Mouse (Mus musculus): ENCODE results near the gene Pheta2.
"Not testable (repeated sequence)": the region's sequence is repeated elsewhere in the genome, so short reads cannot be mapped to it uniquely, and the experiment has no call there.

The Pheta2 gene

DNA sequence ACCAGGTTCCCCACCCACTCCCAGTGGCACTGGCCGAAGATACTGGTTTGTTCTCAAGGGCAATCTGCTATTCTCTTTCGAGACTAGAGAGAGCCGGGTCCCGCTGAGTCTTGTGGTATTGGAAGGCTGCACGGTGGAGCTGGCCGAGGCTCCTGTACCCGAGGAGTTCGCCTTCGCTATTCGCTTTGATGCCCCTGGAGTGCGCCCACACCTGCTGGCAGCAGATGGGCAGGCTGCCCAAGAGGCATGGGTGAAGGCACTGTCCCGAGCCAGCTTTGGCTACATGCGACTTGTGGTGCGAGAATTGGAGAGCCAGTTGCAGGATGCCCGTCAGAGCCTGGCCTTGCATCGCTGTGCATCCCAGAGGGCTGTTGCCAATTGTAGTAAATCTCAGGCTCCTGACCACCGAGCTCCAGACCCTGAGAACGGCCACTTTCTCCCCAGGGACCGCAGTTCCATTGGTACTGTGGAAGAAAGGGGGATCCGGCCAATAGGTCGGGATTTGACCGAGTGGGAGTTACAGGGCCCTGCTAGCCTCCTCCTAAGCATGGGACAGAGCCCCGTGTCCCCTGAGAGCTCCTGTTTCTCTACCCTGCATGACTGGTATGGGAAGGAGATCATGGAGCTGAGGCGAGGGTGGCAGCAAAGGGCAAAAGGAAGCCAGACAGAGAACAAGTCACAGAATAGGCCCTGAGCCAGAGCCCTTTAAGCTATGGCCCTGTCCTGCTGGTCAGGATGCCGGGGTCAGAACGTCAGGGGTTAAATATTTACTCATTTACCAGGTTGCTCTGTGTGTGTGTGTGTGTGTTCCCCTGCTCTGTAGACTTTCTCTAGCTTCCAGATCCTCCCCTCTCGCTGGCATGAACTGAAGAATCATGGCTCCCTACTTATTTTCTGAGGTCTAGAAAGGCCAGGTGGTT, 4.9 kb downstream of the Pheta2 start:
- no peak for DNase-seq

DNA sequence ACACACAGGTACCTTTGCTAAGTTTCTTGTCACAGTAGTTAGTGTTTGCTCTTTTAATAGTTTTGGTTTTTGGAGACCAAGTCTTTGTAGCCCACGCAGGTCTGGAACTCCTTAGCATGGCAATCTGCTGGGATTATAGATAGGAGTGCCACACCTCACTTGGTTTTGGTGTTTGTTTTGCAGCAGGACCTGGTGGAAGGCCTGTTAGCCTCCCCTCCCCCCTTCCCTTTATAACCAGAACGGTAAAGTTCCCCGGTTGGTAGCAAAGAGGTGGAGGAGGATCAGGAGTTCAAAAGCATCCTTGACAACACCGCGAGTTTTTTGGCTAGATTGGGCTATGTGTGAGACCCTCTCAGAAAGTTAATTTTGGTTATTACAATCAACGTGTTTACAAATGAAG, 6.2 kb downstream of the Pheta2 start:
- no peak for DNase-seq

GRCm38 (mm10) chr15:82345820-82346470, 7.2 kb downstream of the Pheta2 start:
- DNase-seq, result peak; percentile 99

- DNase-seq, result no peak
Measured at GRCm38 (mm10) chr15:82346580-82347302, 8.0 kb downstream of the Pheta2 start.

DNA sequence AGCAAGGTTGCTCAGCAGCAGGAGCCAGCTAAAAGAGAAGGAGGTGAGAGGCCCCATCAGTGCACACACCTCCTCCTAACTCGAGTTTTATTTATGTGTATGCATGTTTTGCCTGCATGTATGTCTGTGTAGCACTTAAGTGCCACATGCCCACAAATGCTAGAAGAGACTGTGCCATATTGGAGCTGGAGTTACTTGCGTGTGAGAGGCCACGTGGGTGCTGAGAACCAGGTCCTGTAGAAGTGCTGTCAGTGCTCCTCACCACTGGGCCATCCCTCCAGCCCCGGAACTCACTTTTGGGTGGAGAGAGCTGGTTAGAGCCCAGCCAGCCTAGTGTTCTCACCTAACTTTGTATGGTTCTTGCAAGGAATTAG, 8.5 kb downstream of the Pheta2 start:
- DNase-seq, result no peak

DNA sequence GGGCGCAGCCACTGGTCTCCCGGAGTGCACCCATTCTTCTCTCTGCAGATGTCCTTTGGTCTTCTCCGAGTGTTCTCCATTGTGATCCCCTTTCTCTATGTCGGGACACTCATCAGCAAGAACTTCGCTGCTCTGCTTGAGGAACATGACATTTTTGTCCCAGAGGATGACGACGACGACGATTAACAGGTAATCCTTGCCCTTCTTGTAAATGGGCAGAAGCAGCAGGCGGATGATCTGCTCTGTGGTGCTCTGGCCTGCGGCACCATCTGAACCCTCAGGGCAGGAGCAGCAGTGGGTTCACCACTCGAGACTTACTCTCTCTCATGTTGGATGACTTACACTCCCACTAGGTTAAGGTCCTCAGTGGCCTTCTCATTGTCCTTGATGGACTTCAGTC, 9.1 kb downstream of the Pheta2 start:
- no peak for DNase-seq

DNA sequence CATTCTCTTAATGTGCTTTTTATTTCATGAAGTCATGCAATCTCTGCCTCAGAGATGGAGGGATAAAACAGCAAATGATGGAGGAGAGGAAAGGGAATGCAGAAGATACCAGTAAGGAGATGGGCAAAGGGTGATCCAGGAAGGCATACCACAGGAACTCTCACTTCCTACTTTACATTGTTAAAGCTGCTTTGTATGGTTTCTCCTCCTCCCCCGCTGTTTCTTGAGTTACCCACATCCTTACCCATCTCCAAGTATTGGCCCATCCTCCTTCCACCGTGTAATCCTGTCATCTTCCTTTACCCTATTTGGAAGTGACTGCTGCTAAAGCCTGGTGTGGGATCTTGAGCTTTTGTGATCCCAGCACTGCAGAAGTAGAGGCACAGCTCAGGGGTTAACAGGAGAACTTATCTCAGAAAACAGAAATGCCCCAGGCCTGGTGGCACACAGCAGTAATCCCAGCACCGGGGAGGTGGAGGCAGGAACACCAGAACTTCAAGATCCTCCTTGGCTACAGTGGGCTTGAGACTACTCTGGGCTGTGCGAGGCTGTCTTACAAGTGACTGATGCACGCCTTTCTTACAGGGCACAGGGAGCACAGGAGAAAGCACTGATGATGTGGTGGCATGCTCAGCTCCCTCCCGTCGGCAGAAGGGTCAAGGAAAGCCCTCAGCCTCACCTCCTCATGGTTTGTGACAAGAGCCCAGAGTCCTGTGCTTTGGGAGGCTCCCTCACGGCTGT, 9.7 kb downstream of the Pheta2 start:
- DNase-seq, result no peak

DNA sequence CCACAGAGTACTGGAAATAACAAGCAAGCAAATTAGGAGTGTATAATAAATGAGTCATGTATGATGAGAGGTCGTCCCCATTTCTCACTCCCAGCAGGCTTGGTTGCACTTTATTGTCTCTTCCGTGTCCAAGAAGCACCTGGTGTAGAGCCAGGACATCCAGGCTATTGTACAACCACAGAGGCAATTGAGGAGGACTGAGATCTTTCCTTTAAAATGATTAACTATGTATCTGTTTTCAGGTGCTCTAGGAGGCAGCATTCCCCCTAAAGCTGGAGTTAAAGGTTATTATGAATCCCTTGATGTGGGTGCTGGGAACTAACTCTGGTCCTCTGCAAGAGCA, 10.2 kb downstream of the Pheta2 start:
- no peak for DNase-seq

DNA sequence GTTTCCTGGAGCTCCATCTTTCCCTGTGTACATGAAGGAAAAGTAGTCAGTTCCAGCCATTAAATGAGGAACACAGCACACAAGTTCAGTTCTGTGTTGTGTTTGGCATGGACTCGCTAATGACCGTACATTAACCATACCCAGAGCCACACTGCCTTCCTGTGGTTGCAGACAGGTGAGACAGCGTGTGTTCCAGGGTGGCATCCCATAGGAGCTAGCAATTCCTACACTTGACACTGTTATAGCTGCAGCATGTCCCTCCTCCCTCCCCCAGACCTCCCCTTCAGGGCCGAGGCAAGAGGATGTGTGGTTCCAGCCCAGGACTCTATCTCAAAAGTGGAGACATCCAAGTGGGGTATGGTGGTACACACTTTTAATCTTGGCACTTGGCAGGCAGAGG, 11.6 kb downstream of the Pheta2 start:
- no peak for DNase-seq

DNA sequence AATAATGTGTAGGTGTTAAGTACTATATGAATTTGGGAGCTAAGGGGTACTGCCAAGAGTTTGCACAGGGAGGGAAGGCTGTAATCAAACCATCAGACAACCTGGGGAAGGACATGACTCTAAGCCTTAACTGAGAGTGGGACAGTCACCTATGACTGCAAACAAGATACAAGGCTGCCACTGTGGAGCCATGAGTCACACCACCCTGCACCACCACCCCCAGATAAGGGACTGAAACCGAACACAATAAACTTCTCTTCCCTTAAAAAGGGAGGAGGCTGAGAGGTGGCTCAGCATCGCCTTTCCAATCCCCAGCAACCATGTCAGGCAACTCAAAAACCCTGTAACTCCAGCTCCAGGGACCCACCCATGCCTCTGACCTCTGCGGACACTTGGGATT, 12.7 kb downstream of the Pheta2 start:
- no peak for DNase-seq

- DNase-seq, result no peak
Measured at GRCm38 (mm10) chr15:82353078-82353744, 14.5 kb downstream of the Pheta2 start.

DNA sequence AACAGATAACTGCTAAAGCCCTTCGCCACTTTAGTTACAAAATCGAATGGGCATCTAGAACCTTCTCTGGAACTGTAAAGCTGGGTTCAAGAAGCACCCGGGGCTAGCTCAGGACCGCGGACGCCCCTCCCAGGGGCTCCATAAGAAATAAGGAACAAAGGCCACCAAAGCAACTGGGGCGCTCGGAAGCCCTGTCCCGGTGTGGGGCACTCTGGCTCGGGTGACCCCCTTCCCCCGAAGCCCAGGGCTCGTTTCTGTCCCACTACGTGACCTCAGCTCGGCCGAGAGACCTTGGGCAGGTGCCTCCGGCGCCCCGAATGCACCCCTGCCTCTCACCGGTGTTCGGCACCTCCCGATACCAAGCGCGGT, 15.0 kb downstream of the Pheta2 start:
- no peak for DNase-seq

GRCm38 (mm10) chr15:82354126-82354945, 15.6 kb downstream of the Pheta2 start, which contains the start of gene Ndufa6:
Ndufa6 (minus strand) TSS chr15:82354322.
- peak; percentile 98 for DNase-seq

GRCm38 (mm10) chr15:82358431-82359260, 19.9 kb downstream of the Pheta2 start:
- no peak for DNase-seq

GRCm38 (mm10) chr15:82361459-82362018, 22.8 kb downstream of the Pheta2 start:
- no peak for DNase-seq

DNA sequence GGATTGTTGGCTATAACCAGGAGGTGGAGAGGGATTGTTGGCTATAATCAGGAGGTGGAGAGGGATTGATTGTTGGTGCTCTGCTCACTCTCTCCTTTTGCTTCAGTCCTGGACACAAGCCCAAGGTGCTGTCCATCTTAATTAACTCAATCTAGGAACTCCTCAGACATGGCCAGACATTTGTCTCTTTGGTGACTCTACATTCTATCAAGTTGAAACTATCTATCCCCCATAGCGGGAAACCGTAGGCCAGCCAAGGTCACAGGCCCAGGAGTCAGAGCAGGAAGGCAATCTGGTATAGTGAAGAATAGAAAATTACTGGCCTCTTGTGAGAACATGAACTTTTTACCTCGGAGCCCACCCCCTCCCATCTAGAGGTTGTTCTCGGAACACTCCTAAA, 23.5 kb downstream of the Pheta2 start:
- no peak for DNase-seq

GRCm38 (mm10) chr15:82363801-82364200, 25.1 kb downstream of the Pheta2 start:
- not testable (repeated sequence) for DNase-seq

- not testable (repeated sequence) for DNase-seq
Measured at GRCm38 (mm10) chr15:82364561-82364960, 25.8 kb downstream of the Pheta2 start.

DNA sequence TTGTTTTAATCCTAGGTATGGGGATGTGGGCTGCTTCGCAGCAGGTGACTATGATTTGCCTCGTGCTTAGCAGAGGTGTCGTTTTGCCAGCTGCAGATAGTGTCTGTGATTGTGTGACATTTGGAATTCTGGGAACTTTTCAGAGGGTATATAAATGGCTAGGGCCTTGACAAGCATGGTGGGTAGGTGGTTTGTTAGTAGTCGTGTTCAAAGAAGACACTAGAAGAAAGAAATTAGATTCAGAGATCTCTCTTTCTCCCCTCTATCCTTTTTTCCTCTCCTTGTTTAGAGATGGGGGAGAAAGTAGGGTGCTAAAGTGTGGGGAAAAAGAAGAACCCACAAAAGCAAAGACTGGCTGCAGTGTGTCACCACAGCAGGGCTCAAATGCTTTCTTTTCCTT, 29.4 kb downstream of the Pheta2 start:
- no peak for DNase-seq

GRCm38 (mm10) chr15:82368851-82369250, 30.1 kb downstream of the Pheta2 start:
- no peak for DNase-seq

Measured in lung, postnatal 14 days (tissue).